Mouse (Mus musculus): ENCODE data around the gene Wdr6. TPM values are rescaled to one million over a fixed set of nuclear protein-coding genes. Genes with fewer than 3 reads are reported as not detected.
"Not testable (repeated sequence)": the region's sequence is repeated elsewhere in the genome, so short reads cannot be mapped to it uniquely, and the experiment has no call there.

Gene Wdr6
- 100 to 1,000 TPM in 1 of 2 experiments, 10 to 100 TPM in 1; 96.3 to 126 TPM for total RNA-seq (2021)
- long read RNA-seq, experiment 1, full-length matches to known transcripts = 88 of 151 reads
- long read RNA-seq, experiment 1, partial matches to known transcripts = 59 of 151 reads
- long read RNA-seq, experiment 1, other reads (novel, unspliced or antisense) = 4 of 151 reads
- long read RNA-seq, experiment 2, full-length matches to known transcripts = 52 of 92 reads
- long read RNA-seq, experiment 2, partial matches to known transcripts = 40 of 92 reads
- long read RNA-seq, experiment 2, other reads (novel, unspliced or antisense) = 0 of 92 reads

DNA sequence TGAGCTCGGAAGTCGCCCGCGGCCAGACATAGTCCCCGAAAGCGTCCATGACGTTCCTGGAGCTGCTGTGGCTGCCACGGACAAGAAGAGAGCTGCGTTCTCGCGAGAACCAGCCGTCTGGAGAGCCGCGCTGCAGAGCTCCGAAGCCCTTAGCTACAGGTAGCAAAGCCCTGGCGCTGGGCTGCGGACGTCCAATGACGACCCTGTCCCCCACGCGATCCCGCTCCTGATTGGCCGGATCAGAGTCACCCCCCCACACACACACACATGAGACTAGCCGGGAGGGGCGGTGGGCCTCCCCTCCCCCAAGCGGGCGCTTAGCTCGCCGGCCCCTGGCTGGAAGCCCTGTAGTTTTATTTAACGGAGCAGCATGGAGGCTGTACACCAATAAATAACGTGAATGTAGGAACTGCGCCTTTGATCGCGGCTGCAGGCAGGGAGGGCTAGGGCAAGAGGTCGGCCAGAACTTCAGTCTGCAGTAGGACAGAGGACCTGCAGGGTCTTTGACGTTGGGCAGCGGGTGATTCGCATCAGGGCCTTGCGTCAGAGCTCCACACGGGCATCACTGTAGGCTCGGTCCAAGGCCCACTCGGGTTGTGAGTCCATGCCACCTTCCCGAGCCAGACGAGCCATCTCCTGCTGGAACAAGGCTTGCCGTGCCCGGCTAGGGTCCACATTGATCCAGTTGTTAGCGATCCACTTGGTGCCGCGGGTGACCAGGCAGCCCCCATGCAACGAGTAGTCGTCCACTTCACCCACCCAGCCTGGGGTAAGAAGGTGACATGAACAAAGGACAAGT is at the start of gene Wdr6:
Gene Wdr6, minus strand, starts transcription at position 195 of the 799 bp plus-strand sequence.
- peak; percentile 78 to 84 for DNase-seq (ENCODE audit: low spot score in 2 of 2)

DNA sequence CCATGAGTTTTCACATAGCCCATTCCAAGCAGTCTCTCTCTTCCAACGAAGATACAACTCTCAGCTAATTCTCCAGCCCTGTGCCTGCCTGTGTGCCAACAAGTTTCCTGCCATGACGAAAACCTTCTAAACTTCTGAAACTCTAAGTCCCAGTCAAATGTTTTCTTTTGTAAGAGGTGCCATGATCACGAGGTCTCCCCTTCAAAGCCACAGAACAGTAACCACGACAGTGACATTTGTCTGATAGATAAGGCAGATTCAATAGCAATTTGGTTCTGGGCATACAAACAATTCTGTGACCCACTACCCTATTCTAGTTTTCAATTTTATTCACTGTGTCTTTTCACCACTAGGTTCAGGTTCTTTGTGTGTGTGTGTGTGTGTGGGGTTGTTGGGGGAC is 49.6 kb upstream of the Wdr6 start:
- no peak for DNase-seq (ENCODE audit: low spot score in 2 of 2)

DNA sequence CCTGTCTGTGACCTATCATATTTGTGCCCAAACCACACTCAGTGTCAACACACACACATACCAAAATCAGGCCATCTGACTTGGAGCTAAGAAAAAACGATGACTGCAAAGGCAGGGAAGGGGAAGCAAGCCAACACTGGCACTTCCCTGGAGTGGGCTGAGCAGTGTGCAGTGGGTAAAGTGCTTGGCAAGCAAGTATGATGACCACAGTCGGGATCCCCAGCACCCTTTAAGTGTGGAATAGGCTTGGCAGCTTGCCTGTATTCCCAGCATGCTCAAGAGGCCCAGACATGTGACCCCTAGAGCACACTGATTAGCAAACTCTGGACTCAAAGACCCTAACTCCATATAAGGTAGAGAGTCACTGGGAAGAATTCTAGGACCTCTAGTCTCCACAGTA is 48.0 kb upstream of the Wdr6 start:
- DNase-seq (ENCODE audit: low spot score in 2 of 2) = no peak

GRCm38 (mm10) chr9:108617301-108617700 is 38.8 kb upstream of the Wdr6 start:
- DNase-seq (ENCODE audit: low spot score in 2 of 2) = no peak

DNA sequence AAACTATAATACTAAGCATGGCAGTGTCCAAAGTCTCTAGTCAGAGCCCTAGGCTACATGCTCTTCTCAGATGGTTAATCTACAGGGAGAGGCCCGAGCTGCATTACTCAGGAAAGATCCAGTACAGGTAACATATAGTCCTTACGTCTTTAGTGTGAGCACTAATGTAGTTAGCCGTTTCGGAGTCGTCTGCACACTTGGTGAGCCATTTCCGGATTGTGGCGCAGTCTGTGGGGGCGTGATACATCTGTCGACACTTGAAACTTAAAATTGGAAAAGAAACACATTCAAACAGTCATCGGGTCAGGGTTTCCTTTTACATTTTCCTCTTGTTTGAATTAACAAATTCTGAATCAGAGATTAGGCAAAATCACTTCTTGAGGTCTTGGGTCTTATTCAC is 32.9 kb upstream of the Wdr6 start:
- DNase-seq (ENCODE audit: low spot score in 2 of 2) = peak; percentile 37 to 56

- no peak for DNase-seq (ENCODE audit: low spot score in 2 of 2)
These were observed 30.4 kb upstream of the Wdr6 start for GRCm38 (mm10) chr9:108608889-108609288.

GRCm38 (mm10) chr9:108607929-108608328 is 29.4 kb upstream of the Wdr6 start:
- not testable (repeated sequence) for DNase-seq (ENCODE audit: low spot score in 2 of 2)

DNA sequence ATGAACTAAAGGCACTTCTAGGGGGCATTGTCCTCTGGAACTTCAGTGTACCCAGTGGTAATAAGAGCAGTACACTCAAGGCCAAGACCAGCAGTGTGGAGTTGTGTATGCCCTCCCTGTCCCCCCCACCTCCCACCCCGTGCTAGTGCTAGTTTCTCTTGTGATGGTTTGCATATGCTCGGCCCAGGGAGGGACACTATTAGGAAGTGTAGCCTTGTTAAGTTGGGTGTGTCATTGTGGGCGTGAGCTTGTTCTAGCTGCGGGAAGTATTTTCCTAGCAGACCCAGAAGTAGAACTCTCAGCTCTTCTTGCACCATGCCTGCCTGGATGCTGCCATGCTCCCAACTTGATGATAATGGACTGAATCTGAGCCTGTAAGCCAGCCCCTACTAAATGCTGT is 23.4 kb upstream of the Wdr6 start:
- no peak for DNase-seq (ENCODE audit: low spot score in 2 of 2)

- no peak for DNase-seq (ENCODE audit: low spot score in 2 of 2)
These were observed 21.5 kb upstream of the Wdr6 start for GRCm38 (mm10) chr9:108600011-108600410.

- no peak for DNase-seq (ENCODE audit: low spot score in 2 of 2)
These were observed 20.6 kb upstream of the Wdr6 start for GRCm38 (mm10) chr9:108599021-108599566.

DNA sequence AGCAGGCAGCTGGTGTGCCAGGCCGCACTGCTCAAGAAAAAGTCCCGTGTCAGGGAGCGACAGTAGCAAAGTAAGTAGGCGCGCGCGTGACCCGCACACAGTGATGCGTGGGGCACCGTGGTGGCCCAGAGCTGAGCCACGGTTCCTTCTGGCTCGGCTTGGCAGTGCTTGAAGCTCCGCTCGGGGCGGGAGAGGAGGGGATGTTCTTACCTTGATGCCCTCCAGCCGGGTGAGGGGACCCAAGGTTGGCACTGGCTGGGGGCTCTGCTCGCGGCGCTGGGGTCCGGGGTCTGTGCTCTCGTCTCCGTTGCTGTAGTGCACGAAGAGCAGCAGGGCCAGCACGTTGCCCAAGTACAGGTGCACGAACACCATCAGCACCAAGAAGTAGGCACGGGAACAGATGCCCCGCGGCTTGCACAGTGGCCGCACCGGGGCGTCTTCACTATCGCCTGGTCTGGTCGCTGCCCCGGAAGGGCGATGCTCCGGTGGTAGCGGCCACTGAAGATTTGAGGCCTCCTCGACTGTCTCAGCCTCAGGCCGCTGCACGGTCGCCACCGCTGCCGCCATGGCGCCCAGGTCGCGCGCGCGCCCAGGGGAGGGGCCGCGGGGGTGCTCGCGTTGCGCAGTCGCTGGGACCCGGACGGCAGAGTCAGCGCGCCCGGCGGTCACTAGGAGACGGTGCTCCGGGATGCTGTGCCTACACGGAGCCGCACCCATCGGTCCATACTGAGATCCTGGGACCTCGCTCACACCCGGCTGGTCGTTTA is 18.6 kb upstream of the Wdr6 start, which contains the start of gene P4htm:
Gene P4htm, minus strand, starts transcription at position 670 of the 767 bp plus-strand sequence.
- peak; percentile 74 to 87 for DNase-seq (ENCODE audit: low spot score in 2 of 2)

DNA sequence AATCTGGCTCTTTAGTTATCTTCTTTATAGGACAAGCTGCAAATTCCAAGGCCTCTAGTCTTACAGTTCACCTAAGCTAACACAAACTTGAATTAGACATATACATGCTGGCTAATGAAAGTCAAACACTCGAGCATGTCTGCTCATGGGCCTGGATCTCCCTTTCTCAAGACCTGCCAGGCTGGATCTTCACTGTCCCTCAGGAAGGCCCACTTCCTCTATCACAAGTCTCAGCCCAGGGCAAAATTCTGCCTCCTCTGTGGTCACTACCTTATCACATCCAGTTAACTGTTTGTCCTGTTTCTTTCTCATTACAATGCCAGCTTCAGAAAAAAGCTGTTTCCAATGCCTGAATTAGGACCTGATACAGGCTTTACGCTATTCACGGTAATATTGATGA is 15.8 kb upstream of the Wdr6 start:
- no peak for DNase-seq (ENCODE audit: low spot score in 2 of 2)

GRCm38 (mm10) chr9:108591462-108591861 is 12.9 kb upstream of the Wdr6 start:
- DNase-seq (ENCODE audit: low spot score in 2 of 2) = no peak

DNA sequence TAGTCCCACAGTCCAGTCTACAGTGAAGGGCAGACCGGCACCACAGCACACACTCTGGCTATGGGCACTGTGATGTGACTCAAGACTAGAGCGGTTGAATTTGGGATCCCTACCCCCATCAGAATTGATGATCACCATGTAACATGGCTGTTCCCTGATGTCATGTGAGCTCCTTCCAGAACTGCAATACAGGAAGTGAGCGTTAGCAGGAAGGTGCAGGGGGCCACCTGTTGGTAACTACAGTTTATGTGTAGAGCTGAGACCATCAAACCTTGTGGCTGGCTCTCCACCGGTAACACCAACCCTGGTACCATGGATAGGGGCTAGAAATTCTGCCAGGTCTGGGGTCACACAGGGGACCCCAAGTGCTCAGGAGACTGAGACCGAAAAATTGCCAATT is 10.7 kb upstream of the Wdr6 start:
- DNase-seq (ENCODE audit: low spot score in 2 of 2) = no peak

DNA sequence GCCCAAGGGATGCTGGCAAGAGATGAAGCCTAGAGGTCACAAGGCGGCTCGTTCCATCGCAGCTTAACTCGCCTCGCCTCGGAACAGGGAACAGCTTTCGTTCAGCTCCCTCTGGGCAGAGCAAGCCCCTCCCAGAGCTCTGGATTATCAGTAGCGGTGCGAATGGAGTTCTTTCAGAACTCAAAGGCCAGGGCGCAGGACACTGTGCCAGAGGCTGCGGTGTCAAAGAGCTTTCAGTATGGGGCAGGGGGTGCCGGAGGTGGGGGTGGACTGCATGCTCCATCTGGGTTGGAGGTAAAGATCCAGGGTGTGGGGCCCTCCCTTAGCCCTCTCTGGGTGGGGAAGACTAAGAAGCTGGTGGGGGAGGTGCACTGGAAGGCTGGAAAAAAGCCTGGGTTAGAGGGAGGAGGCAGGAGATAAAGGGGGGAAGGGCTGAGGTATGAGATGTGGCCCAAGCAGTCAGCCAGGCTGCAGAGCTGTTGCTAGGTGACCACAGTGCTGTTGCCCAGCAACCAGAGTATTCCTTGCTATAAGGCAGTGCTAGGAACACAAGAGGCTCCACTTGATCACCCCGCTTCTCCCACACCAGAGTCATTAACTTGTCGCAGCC is 9.1 kb upstream of the Wdr6 start:
- peak; percentile 80 to 89 for DNase-seq (ENCODE audit: low spot score in 2 of 2)

DNA sequence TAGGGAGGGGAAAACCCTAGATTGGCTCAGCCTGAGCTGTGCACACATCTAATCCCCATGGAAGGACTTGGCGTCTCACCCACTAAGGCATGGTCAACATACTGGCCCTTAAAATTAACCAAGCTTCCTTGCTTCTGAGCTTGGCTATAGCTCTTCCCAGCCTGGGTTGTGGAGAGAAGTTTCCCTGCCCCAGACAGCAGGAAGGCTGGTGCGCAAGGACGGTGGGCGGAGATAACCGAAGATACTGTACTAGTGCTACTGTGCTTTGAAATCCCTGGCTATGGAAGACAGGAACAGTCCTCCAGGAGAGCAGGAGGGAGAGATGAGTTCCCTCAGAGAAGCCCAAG is 778 bp upstream of the Wdr6 start:
- no peak for DNase-seq (ENCODE audit: low spot score in 2 of 2)

- DNase-seq (ENCODE audit: low spot score in 2 of 2) = no peak
These were observed 500 bp downstream of the Wdr6 start for GRCm38 (mm10) chr9:108577934-108578544.

DNA sequence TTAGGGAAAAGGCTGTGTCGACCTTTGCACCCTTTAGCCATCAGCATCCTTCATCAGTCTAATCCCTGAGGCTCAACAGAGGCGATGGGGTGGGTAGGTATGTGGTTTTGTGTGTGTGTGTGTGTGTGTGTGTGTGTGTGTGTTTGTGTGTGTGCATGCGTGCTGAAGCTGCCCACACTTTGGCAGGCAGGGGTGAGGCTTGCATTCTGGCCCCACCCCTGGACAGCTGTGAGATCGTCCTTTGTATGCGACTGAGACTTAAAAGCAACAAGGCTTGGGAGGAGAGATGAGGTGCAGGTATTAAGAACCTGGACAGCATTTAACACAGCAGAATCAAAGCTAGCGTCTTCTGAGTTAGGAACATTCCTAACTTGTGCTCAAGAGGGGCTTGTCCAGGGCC is 1.5 kb downstream of the Wdr6 start:
- DNase-seq (ENCODE audit: low spot score in 2 of 2) = no peak

DNA sequence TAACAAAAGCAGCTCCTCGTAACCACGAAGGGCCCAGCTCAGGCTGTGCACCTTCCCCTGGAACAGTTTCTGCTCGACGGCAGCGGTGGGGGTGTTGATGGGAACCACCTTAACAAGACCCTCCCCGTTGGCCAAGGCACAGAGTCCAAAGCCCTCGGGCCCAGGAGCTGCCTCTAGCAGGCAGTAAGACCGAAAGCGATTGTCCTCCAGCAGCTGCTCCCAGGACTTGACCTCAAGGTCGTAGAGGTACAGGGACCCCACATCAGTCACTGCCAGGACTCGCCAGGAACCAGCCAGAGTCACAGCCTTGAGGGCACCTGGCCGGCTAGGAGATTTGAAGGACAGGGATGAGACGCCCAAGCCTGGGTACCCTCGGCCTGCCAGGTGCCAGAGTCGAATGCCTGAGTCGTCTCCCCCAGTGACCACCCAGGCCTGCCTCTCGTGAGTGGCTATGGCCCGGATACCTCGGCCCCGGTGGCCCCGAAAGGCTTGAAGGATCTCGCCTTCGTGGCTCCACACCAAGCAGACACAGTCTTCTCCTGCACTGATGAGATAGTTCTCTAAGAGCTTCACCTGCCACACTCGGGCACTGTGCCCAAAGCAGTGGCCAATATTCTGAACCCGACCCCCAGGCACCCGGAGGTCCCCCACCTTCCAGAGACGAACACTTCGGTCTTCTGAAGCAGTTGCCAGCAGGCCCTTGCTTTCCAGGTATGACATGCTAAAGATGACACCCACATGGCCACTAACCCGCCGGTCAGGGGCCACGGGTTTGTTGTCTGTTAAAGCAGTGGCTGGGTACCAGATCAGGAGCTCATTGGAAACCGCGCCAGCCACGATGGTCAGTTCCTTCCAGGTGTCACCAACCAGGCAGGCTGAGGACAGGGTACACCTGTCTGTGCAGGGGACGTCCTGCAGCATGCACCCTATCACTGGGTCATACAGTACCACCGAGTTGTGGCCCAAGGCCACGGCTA is 2.9 kb downstream of the Wdr6 start:
- no peak for DNase-seq (ENCODE audit: low spot score in 2 of 2)
